Mouse (Mus musculus): ENCODE measurements around the gene Clec11a.

Clec11a gene

DNA sequence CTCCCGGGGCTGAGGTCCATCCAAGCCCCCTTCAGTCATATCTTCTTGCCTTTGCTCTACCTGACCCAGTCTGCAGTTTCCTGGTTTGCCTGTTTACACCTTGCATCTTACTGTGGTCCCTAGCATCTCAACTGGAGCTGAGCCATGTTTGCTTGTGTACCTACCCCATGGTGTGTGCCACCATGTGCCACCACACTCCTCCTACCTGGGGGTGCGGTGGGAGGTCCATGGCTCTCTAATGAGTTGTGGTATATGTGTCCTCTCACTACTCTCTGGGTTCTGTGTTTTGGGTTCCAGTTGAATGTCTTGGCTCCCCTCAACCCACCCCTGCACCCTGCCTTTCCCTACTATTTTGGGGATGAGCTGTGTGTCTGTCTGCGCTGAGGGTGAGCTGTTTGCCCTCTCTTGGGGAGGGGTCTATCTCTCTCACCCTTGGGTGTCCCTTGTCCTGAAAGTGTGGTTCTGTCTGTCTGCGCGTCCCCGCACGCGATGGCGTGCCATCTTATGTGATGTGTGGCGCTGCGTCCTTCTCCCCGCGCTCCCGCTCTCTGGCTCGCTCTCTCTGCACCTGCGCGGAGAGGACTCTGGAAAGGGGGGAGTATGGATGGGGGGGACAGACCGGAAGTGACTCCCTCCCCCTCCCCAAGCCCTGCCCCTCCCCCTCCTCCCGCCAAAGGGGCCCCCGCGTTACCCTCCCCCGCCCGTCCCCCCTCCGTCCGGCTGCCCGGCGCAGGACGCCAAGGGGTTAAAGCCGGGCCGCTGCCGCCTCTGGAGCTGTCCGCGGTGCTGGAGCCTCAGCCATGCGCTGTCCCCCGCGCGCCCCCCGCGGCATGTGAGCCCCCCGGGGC lies 28.6 kb upstream of the Clec11a start:
- in situ Hi-C loops (cut with MboI; ENCODE audit: low pct_unique_long_range_greater_than_20kb in 1 of 2, low sequenced_read_pairs in 2 of 2, unreplicated experiment in 1 of 2), result loop anchor here in 1 of 2 experiments (25.0 kb wide), 1 partner anchor 102 kb away; the partner anchor contains the start of gene Lrrc4b

DNA sequence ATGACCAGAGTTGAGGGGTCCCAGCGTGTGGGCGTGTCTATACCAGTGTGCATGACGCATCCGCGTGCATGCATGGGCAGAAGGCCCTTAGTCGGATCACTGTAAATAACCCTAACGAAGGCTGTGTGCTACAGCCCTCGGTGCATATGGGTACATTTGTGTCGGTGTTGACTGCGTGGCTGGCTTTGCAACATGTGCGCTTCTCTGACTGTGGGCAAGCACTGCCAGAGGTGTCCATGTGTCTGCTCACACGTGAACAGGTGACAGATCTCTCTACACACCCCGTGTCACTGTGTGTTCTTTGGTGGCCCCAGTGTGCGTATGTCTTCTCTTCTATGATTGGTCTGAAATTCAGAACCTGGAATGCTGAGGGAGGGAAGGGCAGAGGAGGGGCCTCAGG lies 27.4 kb upstream of the Clec11a start:
- in situ Hi-C loops (cut with MboI; ENCODE audit: low pct_unique_long_range_greater_than_20kb in 1 of 2, low sequenced_read_pairs in 2 of 2, unreplicated experiment in 1 of 2), result loop anchor here in 1 of 2 experiments (25.0 kb wide), 1 partner anchor 103 kb away; the partner anchor contains the start of gene Lrrc4b

DNA sequence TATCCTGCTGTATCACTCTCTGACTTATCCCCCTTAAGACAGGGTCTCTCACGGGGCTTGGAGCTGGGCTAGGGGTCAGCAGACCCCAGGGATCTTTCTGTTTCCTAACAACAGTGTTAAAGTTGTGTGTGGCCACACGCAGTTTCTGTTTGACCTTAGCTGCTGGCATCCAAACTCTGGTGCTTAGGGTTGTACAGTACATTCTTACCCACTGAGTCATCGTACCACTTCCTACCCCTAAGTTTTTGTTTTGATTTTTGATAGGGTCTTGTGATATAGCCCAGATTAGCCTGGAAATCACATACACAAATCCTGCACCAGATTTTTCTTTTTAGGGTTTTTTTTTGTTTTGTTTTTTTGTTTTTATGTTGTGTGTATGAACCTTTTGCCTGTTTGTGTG lies 25.6 kb upstream of the Clec11a start:
- in situ Hi-C loops (cut with MboI; ENCODE audit: low pct_unique_long_range_greater_than_20kb in 1 of 2, low sequenced_read_pairs in 2 of 2, unreplicated experiment in 1 of 2), result loop anchor here in 1 of 2 experiments (25.0 kb wide), 1 partner anchor 105 kb away; the partner anchor contains the start of gene Lrrc4b

DNA sequence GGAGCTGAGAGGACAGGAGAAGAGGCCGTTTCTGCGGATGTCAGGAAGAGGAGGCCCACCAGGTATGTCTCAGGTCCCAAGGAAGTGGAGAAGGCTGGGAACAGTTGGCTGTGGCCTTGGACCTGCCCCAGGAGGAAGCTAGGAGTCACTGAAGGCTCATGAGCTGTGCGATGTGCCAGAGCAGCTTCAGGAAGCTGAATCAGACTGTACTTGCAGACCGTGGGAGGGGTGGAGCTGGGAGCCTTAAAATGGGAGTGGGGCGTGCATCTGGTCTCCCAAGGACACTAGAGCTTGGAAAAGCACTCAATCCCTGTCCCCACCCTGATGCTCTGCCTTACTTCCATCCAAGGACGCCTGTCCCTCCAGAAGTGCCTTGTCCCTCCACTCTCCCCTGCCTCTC lies 19.9 kb upstream of the Clec11a start:
- in situ Hi-C loops (cut with MboI; ENCODE audit: low pct_unique_long_range_greater_than_20kb in 1 of 2, low sequenced_read_pairs in 2 of 2, unreplicated experiment in 1 of 2), result loop anchor here in 1 of 2 experiments (25.0 kb wide), 1 partner anchor 111 kb away; the partner anchor contains the start of gene Lrrc4b

- in situ Hi-C loops (cut with MboI; ENCODE audit: low pct_unique_long_range_greater_than_20kb in 1 of 2, low sequenced_read_pairs in 2 of 2, unreplicated experiment in 1 of 2), result no loop called here
These were observed 15.6 kb upstream of the Clec11a start for GRCm38 (mm10) chr7:44322290-44322689.

GRCm38 (mm10) chr7:44320886-44321285 lies 14.2 kb upstream of the Clec11a start:
- in situ Hi-C loops (cut with MboI; ENCODE audit: low pct_unique_long_range_greater_than_20kb in 1 of 2, low sequenced_read_pairs in 2 of 2, unreplicated experiment in 1 of 2), result no loop called here

GRCm38 (mm10) chr7:44317913-44318312 lies 11.2 kb upstream of the Clec11a start:
- in situ Hi-C loops (cut with MboI; ENCODE audit: low pct_unique_long_range_greater_than_20kb in 1 of 2, low sequenced_read_pairs in 2 of 2, unreplicated experiment in 1 of 2), result loop anchor here in 1 of 2 experiments (5.0 kb wide), 1 partner anchor 56 kb away; the partner anchor contains the start of gene Gm15517

- in situ Hi-C loops (cut with MboI; ENCODE audit: low pct_unique_long_range_greater_than_20kb in 1 of 2, low sequenced_read_pairs in 2 of 2, unreplicated experiment in 1 of 2), result no loop called here
These were observed 5.8 kb upstream of the Clec11a start for GRCm38 (mm10) chr7:44312484-44312883.

DNA sequence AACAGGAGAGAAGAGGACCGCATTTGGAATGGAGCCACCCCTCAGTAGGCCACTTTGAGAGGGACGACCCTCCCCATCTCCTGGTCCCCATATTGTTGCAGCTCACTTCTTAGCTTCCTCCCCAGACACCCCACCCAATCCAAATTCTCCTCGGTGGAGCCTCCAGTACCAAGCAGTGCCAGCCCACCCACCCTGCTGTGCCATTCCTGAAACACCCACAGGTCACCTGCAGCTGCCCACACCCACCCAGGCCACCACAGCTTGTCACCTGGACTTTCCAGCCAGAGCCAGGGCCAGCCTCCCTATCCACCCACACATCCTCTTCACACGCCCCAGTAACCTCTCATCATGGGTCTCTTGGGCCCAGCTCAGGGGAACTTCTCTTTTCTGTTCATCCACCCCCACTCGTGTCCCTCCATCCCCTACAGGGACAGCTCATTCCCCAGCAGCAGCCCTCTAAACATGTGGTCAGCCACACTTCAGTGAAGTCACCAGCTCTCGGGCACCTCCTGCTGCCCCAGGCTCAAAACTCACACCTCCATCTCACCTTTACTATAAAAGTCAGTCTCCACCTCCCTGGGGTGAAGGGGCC lies 5.1 kb upstream of the Clec11a start:
- in situ Hi-C loops (cut with MboI; ENCODE audit: low pct_unique_long_range_greater_than_20kb in 1 of 2, low sequenced_read_pairs in 2 of 2, unreplicated experiment in 1 of 2), result no loop called here

DNA sequence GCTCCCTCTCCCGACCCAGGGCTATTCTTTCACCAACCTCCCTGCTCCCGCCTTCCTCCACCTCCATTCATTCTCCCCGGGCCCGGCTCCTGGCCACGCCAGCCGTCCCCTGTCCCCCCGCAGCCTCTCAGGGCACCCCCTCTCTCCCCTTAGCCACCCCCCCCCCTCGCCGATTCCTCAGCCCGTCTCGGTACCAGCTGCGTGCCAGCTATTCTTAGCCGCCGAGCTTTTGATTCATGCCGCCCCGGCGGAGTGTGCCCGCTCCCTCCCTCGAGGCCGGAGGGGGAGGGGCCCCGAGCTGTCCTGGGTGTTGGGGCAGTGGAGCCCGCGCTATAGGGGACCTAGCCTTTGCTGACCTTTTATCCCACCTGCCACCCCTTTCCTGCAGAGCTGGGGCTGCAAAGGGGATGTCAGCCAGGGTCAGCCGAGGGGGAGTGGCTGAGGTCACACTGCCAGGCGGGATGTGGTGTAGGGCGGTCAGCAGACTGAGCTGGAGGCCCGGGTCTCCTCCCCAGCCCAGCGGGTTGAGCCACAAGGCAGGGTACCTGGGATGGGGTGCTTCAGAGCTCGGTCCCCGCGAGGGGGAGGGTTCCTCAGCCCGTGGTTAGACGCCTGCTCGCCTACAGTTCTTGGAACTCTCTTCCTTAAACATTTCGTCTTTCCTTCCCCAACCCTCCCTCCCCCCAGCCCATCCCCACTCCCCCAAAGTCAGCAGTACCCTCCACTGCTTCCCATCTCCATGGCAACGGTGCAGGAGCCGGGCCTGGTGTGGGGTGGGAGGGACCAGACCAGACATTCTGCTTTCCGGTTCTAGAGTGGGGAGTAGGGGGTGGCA lies 4.4 kb upstream of the Clec11a start:
- in situ Hi-C loops (cut with MboI; ENCODE audit: low pct_unique_long_range_greater_than_20kb in 1 of 2, low sequenced_read_pairs in 2 of 2, unreplicated experiment in 1 of 2), result no loop called here

DNA sequence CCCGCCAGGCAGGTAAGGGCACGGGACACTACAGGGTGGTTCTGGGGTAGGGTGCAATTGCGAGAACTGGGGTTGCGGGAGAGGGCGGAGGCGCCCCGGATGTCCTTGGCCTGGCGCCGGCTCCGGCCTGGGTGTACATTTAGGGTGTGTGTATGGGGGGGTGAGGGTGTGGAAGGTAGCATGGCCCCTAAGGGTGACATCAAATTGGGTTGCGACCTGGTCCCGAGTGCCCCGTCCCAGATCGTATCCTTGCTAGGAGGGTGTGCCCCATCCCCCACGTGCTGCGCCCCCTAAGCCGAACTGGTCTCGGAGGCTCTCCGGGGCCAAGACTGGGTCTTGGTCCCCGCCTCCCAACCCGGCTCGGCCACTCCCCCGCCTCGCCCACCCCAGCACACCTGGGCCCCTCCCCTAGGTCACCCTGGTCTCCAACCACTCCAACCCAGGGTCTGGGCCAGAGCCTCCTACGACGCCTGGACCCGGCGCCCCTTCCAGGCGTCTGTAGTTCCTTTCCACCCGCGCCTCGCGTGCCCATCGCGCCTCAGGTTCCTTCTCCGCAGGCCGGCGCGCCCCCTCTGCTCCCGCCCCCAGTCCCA lies 3.7 kb upstream of the Clec11a start:
- in situ Hi-C loops (cut with MboI; ENCODE audit: low pct_unique_long_range_greater_than_20kb in 1 of 2, low sequenced_read_pairs in 2 of 2, unreplicated experiment in 1 of 2), result no loop called here

DNA sequence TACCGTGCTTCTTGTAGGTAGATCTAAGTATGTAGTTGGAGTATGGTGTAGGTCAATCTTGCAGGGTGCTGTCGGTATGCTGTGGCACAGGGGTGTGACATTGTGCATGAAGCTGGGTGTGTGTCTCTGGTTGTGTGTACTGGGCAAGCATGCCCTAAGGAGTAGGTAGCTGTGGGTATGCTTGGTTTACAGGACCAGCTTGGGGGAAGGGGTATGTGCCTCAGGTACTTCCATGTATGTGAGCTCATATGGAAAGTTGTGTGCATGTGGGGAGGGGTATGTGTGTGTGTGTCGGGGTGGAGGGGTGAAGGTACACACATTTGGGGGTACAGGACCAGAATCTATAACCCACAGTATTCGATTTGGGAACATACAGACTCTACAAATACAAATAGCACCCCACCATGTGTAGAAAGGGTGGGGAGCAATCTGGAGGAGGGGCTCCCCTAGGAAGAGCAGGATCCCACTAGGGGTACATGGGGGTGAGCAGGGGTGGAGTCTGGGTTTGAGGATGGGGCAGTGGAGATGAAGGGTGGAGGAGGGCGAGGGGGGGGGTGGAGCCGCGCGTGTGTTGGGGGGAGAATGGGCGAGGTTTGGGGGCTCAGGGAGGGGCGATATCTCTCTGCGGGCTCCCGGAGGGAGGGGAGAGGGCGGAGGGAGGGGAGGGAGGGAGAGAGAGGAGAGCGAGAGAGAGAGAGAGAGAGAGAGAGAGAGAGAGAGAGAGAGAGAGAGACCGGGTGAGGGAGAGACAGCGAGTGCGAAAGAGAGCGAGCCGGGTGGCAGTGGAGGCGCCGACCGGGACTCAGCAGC lies 3.0 kb upstream of the Clec11a start, which contains the start of gene Shank1:
Gene Shank1, plus strand, starts transcription at position 779 of the 810 bp plus-strand sequence.
- in situ Hi-C loops (cut with MboI; ENCODE audit: low pct_unique_long_range_greater_than_20kb in 1 of 2, low sequenced_read_pairs in 2 of 2, unreplicated experiment in 1 of 2), result no loop called here

GRCm38 (mm10) chr7:44307261-44308020 lies 739 bp upstream of the Clec11a start:
- in situ Hi-C loops (cut with MboI; ENCODE audit: low pct_unique_long_range_greater_than_20kb in 1 of 2, low sequenced_read_pairs in 2 of 2, unreplicated experiment in 1 of 2), result no loop called here

DNA sequence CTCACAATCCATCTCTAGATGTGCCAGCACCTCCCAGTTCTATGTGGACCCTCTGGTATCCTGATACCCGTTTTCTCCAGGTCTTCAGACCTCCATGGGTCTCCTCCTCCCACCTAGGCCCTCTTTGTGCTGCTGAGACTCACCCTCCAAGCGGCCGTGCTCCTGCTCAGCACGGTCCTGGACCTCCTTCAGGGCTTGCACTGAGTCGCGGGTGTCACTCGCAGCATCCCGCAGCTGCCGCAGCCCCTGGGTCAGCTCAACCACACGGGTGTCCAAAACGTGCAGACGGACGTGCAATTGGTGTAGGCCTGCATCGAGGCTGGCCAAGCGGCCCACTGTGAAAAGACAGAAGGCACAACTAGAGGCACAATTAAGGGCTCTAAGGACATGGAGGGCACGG lies 1.0 kb downstream of the Clec11a start:
- in situ Hi-C loops (cut with MboI; ENCODE audit: low pct_unique_long_range_greater_than_20kb in 1 of 2, low sequenced_read_pairs in 2 of 2, unreplicated experiment in 1 of 2), result no loop called here

DNA sequence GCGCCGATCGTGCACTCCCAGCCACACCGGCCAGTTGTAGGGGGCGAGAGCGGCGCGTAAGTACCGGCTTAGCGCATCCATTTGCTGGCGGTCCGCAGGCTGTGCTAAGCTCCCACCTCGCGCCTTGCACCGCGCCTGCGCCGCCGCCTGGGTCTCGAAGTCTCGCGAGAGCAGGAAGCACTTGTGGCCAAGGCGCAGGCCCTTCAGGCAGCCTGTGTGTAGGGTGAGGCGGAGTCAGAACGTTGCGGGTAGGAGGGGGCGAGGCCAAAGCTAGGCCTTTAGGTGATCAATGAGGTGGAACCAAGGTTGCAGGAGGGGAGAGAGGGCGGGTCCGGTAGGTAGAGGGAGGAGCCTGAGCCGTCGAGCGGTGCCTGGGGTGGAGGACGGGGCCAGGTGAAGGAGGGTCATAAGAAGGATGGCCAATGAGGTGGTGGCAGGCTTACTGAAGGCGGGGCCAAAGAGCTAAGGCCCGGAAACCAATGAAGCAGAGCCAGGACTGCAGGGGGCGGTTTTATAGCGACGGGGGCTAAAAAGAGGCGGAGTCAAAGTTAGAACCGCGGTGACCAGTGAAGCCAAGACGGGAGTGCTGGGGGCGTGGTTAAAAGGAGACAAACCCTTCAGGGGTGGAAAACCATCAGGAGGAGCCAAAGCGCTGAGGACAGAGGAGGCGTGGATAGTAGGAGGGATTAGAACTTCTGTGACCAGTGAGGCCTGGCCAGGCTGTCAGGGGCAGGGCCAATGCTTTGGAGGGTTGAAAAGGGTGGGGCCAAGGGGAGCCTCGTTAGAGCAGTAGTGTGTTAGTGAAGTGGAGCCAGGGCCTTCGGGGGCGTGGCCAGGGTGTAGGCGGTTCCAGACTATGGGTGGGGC lies 1.7 kb downstream of the Clec11a start:
- in situ Hi-C loops (cut with MboI; ENCODE audit: low pct_unique_long_range_greater_than_20kb in 1 of 2, low sequenced_read_pairs in 2 of 2, unreplicated experiment in 1 of 2), result no loop called here

DNA sequence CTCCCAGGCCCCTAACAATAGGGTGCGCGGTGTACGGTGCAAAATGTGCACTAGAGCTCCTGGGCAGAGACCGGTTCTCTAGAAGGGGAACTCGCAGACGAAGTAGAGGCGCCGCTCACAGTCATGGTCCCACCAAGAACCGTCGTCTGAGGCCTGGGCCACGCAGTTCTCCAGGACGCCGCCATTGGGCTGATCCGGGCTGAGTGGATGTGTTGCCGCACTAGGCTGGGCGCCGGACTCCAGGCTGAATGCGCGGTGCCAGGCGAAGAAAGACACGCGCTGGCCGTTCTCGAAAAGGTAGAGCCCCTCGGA lies 2.3 kb downstream of the Clec11a start:
- in situ Hi-C loops (cut with MboI; ENCODE audit: low pct_unique_long_range_greater_than_20kb in 1 of 2, low sequenced_read_pairs in 2 of 2, unreplicated experiment in 1 of 2), result no loop called here
